Mouse (Mus musculus): ENCODE measurements around the gene Itpr2.

GRCm38 (mm10) chr6:146504459-146504858 is 2.4 kb upstream of the Itpr2 start:
- no peak for TF ChIP-seq CTCF (IDR thresholded peaks at IDR 0.05; ENCODE audit: control insufficient read depth, insufficient read depth, insufficient read length)
- no peak for TF ChIP-seq MAX (IDR thresholded peaks at IDR 0.05)
- TF ChIP-seq CEBPB (IDR thresholded peaks at IDR 0.05; ENCODE audit: low read depth), result no peak
- TF ChIP-seq FOSL1 (IDR thresholded peaks at IDR 0.05; ENCODE audit: insufficient read depth, low read length, poor library complexity, severe bottlenecking), result no peak
- no peak for TF ChIP-seq USF1 (IDR thresholded peaks at IDR 0.05; ENCODE audit: low read depth)

Data from C2C12 (cell line).